Mouse (Mus musculus): ENCODE data around the gene Wdfy1. TPM values are rescaled to one million over a fixed set of nuclear protein-coding genes. Genes with fewer than 3 reads are reported as not detected.
A peak's percentile ranks its signal among the peaks of the same experiment; 100 is the strongest.

Gene Wdfy1
- total RNA-seq, 2 experiments from 2014 or later = 21.9 to 29.2 TPM

- intact Hi-C loops (cut with DNase I) = loop anchor here (5.0 kb wide), 1 partner anchor 48 kb away; no protein-coding TSS in a partner anchor
Measured at GRCm38 (mm10) chr1:79714152-79714923, 61.6 kb downstream of the Wdfy1 start.

GRCm38 (mm10) chr1:79713081-79713480 is 62.9 kb downstream of the Wdfy1 start:
- intact Hi-C loops (cut with DNase I) = loop anchor here (5.0 kb wide), 1 partner anchor 49 kb away; no protein-coding TSS in a partner anchor
- no peak for DNase-seq

More at GRCm38 (mm10) chr1:79714152-79714923, 61.6 kb downstream of the Wdfy1 start:
- DNase-seq = no peak

DNA sequence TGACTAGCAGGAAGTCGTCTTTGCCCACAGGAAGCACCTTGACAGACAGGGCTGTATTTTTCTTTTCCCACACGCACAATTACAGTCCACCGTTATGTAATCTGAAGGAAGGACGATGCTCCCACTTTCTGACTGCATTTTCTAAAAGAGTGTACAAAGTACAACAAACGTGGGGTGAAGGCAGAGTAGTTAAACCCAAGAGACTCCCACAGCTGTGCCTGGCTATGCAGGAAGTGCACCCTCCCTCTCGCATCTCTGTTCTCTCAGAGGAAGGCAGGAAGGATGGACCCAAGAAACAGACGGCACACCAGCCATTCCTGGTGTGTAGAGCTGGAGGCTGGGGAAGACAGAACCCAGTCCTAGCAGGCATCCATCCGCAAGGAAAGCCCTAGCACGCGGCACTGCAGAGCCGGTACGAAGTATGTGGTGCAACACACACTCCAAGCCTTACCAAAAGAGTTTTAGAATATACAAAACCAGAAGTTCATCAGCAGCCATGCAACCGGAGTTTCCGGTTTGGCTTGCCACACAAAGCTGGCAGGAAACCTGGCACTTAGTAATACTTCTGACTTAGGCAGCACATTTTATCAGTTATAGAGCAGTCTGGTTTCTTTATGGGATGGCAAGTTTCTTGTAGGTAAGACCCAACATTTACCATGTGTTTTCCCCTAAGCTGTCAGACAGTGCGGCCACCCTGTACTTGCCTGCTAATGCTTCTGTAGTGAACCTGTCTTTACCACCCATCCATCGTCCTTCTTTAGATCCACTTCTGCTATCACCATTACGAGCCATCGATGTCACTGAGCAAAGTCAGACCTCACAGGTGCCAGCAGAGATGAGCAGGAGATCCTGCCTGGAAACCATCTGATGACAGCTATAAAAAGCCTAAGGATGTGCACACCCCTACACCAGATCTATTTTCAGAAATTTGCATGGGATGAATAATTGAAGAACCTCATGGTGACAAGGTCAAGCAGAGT is 64.5 kb downstream of the Wdfy1 start:
- peak; percentile 18 to 22 for DNase-seq
- intact Hi-C loops (cut with DNase I) = loop anchor here (5.0 kb wide), 1 partner anchor 51 kb away; no protein-coding TSS in a partner anchor

GRCm38 (mm10) chr1:79710678-79711077 is 65.3 kb downstream of the Wdfy1 start:
- intact Hi-C loops (cut with DNase I) = loop anchor here (5.0 kb wide), 1 partner anchor 52 kb away; no protein-coding TSS in a partner anchor
- DNase-seq = no peak

DNA sequence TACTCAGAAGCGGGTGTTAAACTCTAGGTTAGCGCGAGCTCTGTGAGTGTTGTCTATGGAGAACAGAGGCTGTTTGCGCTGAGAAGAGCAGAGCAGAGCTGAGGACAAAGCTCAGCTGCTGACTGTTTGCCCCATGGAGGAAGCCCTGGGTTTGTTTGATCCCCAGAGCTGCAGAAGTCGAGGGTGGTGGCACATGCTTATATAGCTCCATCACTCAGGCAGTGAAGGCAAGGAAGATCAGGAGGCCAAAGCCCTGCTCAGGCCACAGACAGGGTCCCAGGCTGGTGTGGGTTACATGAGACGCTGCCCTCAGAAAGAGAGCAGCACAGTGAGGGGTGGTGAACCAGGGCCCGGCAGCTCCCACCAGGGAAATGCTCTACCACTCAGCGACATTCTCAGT is 65.7 kb downstream of the Wdfy1 start:
- intact Hi-C loops (cut with DNase I) = loop anchor here (5.0 kb wide), 1 partner anchor 52 kb away; no protein-coding TSS in a partner anchor
- DNase-seq = no peak

DNA sequence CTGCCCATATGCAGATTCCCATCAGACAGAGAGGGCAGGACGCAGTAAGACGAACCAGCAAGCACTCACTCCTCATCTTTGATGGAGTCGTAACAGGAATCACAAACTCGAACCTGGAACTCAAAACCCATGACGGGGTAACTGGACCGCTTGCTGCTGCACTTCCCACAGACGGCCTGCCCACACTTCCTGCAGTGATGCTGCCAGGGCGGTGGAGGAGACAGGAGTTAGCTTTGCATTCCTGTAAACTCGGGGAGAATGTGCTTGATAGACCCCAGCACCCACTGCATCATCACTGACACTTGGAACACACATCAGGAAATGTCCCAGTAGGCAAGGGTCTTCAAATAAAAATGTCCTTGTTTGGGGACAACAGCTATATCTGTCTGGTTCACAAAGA is 68.6 kb downstream of the Wdfy1 start:
- intact Hi-C loops (cut with DNase I) = no loop called here
- DNase-seq = no peak

DNA sequence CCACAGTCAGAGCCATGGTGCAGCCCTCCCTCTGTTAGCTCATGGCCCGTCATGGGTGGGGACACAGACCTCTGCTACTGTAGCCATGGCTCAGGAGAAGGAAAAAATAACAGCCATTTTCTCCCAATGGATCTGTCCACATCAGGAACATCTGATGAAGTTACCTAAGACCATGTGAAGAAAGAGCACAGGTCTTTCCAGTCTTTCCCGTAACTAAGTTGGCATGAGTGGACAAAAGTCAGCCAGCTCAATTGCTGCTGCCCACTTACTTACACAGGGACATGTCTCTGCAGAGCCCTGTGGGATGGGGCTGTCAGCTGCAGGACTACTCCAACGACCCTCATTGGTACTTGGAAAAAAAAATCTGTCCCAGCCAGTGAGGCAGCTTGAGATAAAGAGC is 69.2 kb downstream of the Wdfy1 start:
- no peak for DNase-seq
- intact Hi-C loops (cut with DNase I) = no loop called here

DNA sequence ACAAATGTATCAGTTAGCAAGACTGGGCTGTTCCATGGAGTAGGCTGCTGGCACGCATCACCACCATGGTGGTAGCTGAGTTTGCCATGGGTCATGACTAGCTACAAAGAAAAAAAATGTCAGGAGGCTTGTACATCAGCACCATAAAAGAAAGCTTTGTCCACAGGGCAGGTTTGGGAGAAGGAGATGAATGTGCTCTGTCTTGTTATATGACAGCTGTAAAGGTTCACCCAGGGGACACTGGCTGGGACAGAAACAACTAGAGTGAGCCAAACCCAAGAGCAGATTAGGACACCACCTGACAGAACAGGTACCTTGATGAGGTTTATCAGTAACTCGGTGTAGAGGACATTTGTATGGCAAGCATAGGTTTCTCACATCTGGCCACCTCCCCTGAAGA is 71.3 kb downstream of the Wdfy1 start:
- no peak for DNase-seq
- intact Hi-C loops (cut with DNase I) = no loop called here

DNA sequence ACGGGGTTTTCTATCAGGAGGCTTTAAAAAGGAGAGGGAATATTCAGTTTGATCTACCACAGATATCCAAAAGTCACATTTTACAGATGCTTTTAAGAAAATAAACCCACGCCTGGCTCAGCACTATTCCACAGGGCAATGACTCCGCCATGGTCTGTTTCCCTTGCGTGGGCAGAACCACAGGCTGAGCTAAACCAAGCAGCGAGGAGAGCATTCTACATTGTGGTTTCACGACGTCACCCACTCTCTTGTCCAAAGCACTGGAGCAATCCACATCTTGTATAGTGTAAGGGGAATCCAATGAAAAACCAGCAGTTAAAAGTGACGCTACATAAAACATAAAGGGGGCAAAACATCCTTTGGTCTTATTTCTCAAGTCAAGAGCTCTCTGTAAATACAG is 72.4 kb downstream of the Wdfy1 start:
- intact Hi-C loops (cut with DNase I) = no loop called here
- no peak for DNase-seq

GRCm38 (mm10) chr1:79698506-79698905 is 77.4 kb downstream of the Wdfy1 start:
- intact Hi-C loops (cut with DNase I) = no loop called here
- DNase-seq = no peak

- intact Hi-C loops (cut with DNase I) = no loop called here
- peak; percentile 14 to 38 for DNase-seq
Measured at GRCm38 (mm10) chr1:79697382-79697781, 78.6 kb downstream of the Wdfy1 start.

DNA sequence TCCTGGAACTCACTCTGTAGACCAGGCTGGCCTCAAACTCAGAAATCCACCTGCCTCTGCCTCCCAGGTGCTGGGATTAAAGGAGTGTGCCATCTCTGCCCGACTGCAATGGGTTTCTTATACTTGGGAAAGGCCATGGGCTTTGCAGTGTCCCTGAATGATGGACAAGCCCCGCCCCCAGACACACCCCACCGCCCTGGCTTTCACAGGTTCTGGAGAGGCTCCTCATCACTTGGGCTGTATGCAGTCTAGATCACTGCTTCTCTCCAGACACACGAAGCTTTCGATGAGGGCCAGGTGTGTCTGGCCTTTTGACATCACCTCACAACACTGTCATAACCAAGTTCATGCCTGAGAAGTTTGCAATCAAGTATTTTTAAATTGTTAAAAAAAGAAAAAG is 79.0 kb downstream of the Wdfy1 start:
- intact Hi-C loops (cut with DNase I) = no loop called here

DNA sequence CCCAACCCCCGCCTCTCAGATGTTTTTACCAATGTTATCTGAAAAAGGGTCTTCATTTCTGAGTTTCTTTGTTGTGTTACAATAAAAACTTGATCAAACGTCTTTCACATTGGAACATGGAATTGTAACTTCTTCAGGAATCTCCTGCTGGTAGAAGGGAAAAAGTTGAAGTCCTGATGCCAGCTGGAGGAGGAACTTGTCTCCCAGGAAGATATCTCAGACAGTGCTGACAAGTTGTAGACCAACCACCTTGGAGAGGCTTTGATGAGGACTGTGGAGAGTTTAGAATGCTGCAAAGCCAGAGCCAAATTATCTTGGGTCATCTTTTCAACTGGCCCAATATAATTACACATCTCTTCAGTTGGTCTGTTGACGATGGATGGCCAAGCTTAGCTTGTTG is 83.5 kb downstream of the Wdfy1 start:
- intact Hi-C loops (cut with DNase I) = no loop called here
- DNase-seq = no peak

More for the DNA sequence above, 79.0 kb downstream of the Wdfy1 start:
- DNase-seq = no peak

DNA sequence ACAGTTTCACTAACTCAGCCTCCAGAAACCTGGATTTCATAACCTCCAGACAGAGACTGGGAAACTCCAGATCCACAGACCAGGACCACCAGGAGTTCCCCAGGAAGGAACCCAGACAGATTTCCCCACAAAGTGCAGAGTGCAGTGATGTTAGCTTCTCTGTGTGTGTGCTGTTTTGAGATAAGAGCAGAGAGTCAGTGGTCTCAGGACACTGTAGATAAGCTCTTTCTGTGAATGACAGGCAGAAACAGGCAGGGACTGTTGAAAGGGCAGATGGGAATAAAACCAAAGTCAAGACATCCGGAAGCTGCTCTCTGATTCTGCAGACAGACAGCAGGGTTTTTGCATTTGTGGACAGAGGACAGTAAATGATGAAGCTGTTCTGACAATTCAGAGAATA is 88.7 kb downstream of the Wdfy1 start:
- no peak for DNase-seq
- intact Hi-C loops (cut with DNase I) = no loop called here

- DNase-seq = no peak
- intact Hi-C loops (cut with DNase I) = loop anchor here (5.0 kb wide), 1 partner anchor 57 kb away; no protein-coding TSS in a partner anchor
Measured at GRCm38 (mm10) chr1:79684027-79684426, 91.9 kb downstream of the Wdfy1 start.

- intact Hi-C loops (cut with DNase I) = loop anchor here (1.0 to 5.0 kb wide), 2 partner anchors 56 to 959 kb away; no protein-coding TSS in a partner anchor
- peak in 1 of 2 experiments; percentile 14 for DNase-seq
Measured at GRCm38 (mm10) chr1:79682936-79683335, 93.0 kb downstream of the Wdfy1 start.

GRCm38 (mm10) chr1:79680777-79681176 is 95.2 kb downstream of the Wdfy1 start:
- no peak for DNase-seq
- intact Hi-C loops (cut with DNase I) = loop anchor here (5.0 kb wide), 1 partner anchor 53 kb away; no protein-coding TSS in a partner anchor

GRCm38 (mm10) chr1:79678117-79678684 is 97.7 kb downstream of the Wdfy1 start:
- intact Hi-C loops (cut with DNase I) = no loop called here
- no peak for DNase-seq

DNA sequence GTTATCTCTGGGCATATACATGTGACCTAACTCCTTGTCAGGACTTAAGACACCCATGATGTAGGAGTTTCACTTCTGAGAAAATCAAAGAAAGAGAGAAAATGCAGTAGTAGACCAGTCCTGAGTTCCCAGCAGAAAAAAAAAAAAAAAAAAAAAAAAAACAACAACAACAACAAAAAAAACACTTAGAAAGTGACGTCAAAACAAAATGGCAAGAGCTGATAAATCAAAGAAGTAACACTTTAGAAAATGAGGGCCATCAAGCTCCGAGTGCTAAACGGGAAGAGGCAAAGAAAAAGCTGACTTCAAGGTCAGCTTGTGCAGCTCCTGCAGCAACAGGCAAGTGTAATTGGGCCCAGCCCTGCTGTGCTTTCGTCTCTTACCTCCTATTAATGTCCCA is 100.2 kb downstream of the Wdfy1 start:
- DNase-seq = no peak
- intact Hi-C loops (cut with DNase I) = no loop called here

GRCm38 (mm10) chr1:79671543-79672337 is 104.2 kb downstream of the Wdfy1 start, which contains the start of gene Ap1s3:
Gene Ap1s3 (minus strand): TSS chr1:79671972.
- intact Hi-C loops (cut with DNase I) = no loop called here
- peak; percentile 7 to 32 for DNase-seq

Data from heart, postnatal 10 days (tissue).